Mouse (Mus musculus): ENCODE results near the gene Runx2. TPM values are rescaled to one million over a fixed set of nuclear protein-coding genes. Genes with fewer than 3 reads are reported as not detected.

The Runx2 gene
- polyA plus RNA-seq, 1 experiment from 2014 or later: 0.77 TPM

- ATAC-seq (ENCODE audit: insufficient number of reproducible peaks, low FRiP score): no peak
- Histone ChIP-seq H3K27me3 (replicated peaks) (no peaks in the 10 kb centered on the region), H3K9me3 (replicated peaks) (no peaks in the 10 kb centered on the region), H3K36me3 (no peaks in the 10 kb centered on the region), H3K9ac (no peak overlapping the region), H3K27ac (ENCODE audit: poor library complexity, severe bottlenecking) (no peak overlapping the region), H3K4me1 (replicated peaks) (no peaks in the 10 kb centered on the region), H3K4me2 (no peak overlapping the region), H3K4me3 (no peak overlapping the region)
- 63% methylated on average over 7 of the region's 7 CpGs for WGBS
Observed at GRCm38 (mm10) chr17:44560016-44560415, 254.6 kb downstream of the Runx2 start.

DNA sequence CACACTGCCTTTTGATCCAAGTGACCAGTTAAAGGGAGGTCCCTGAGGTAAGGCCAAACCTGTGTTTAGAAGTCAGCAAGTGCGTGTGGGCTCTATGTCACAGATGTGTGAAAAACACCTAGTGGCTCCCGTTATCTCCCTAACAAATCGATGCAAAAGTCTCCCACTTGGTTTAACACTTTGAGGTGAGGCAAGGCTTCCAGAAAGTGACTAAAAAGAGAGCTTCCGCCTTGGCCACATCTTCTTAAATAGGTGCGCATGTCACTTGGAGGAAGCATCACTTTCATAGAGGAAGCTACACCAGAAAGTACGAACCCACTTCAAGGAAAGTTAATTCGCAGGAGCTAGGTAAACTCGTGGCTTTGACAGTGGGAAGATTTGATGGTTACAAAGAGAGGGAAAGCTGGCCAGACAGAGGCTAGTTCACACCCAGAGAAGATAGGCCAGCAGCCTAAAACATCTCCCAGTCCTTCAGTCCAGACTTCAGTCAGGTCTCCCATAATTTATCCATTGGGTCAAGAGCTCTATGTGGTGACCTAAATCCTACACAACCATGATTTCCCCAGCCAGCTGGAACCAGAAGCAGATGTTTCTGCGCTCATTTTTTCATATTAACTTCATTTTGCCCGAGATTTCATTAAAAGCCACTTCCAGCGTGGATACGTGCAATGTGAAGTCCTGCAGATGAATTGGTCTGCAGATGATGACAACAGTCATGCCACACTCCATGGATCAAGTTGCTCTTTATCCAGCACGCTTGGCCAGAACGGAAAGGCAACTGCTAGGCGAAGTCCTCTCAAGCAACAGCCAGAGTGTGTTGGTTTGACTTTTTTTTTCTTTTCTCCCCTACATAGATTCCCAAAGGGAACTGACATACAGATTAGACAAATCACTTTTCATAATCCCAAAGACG, 257.1 kb downstream of the Runx2 start:
- Histone ChIP-seq H3K4me2 (no peak overlapping the region), H3K9ac (no peak overlapping the region), H3K4me3 (no peak overlapping the region), H3K27me3 (replicated peaks) (no peaks in the 10 kb centered on the region), H3K27ac (ENCODE audit: poor library complexity, severe bottlenecking) (no peak overlapping the region), H3K9me3 (replicated peaks) (no peaks in the 10 kb centered on the region), H3K36me3 (no peaks in the 10 kb centered on the region), H3K4me1 (replicated peaks) (no peaks in the 10 kb centered on the region)
- 70% methylated on average over 16 of the region's 16 CpGs for WGBS
- ATAC-seq (ENCODE audit: insufficient number of reproducible peaks, low FRiP score): no peak

- no peak overlapping the region for H3K9ac ChIP-seq
- no peaks in the 10 kb centered on the region for H3K27me3 ChIP-seq (replicated peaks)
- WGBS: 77% methylated on average over 4 of the region's 4 CpGs
- H3K27ac ChIP-seq (ENCODE audit: poor library complexity, severe bottlenecking): no peak overlapping the region
- H3K36me3 ChIP-seq: no peaks in the 10 kb centered on the region
- H3K4me2 ChIP-seq: no peak overlapping the region
- no peaks in the 10 kb centered on the region for H3K4me1 ChIP-seq (replicated peaks)
- ATAC-seq (ENCODE audit: insufficient number of reproducible peaks, low FRiP score): no peak
- no peaks in the 10 kb centered on the region for H3K9me3 ChIP-seq (replicated peaks)
- H3K4me3 ChIP-seq: no peak overlapping the region
Observed at GRCm38 (mm10) chr17:44554941-44555340, 259.7 kb downstream of the Runx2 start.

- 67% methylated on average over 2 of the region's 2 CpGs for WGBS
- H3K36me3 ChIP-seq: no peaks in the 10 kb centered on the region
- H3K9me3 ChIP-seq (replicated peaks): no peaks in the 10 kb centered on the region
- no peak overlapping the region for H3K4me2 ChIP-seq
- no peak overlapping the region for H3K4me3 ChIP-seq
- H3K4me1 ChIP-seq (replicated peaks): peaks cover 8% of the 10 kb centered on the region
- no peak for ATAC-seq (ENCODE audit: insufficient number of reproducible peaks, low FRiP score)
- H3K27me3 ChIP-seq (replicated peaks): peaks cover 26% of the 10 kb centered on the region
- no peak overlapping the region for H3K9ac ChIP-seq
- no peak overlapping the region for H3K27ac ChIP-seq (ENCODE audit: poor library complexity, severe bottlenecking)
Observed at GRCm38 (mm10) chr17:44549551-44549950, 265.0 kb downstream of the Runx2 start.

DNA sequence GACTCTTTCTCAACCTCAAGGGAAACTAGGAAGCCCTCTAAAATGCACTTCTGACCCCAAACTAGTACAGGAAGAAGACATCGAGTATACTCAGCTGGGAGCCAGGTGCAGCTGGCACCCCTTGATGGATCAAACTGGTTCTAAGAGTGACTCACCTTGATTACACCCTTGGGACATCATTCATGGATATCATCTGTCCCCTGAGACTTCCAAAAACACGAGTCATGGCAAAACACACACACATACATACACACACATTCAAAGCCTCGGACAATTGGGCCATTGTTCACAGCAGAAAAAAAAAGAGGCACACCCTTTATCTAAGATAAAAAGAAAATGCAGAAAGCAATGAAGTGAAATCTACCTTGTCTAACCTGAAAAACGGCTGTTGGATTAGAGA, 266.7 kb downstream of the Runx2 start:
- no peak overlapping the region for H3K27ac ChIP-seq (ENCODE audit: poor library complexity, severe bottlenecking)
- no peaks in the 10 kb centered on the region for H3K36me3 ChIP-seq
- H3K4me3 ChIP-seq: no peak overlapping the region
- H3K9me3 ChIP-seq (replicated peaks): no peaks in the 10 kb centered on the region
- WGBS: 61% methylated on average over 4 of the region's 4 CpGs
- H3K4me2 ChIP-seq: no peak overlapping the region
- H3K9ac ChIP-seq: no peak overlapping the region
- H3K4me1 ChIP-seq (replicated peaks): peaks cover 8% of the 10 kb centered on the region
- H3K27me3 ChIP-seq (replicated peaks): peaks cover 26% of the 10 kb centered on the region
- no peak for ATAC-seq (ENCODE audit: insufficient number of reproducible peaks, low FRiP score)

DNA sequence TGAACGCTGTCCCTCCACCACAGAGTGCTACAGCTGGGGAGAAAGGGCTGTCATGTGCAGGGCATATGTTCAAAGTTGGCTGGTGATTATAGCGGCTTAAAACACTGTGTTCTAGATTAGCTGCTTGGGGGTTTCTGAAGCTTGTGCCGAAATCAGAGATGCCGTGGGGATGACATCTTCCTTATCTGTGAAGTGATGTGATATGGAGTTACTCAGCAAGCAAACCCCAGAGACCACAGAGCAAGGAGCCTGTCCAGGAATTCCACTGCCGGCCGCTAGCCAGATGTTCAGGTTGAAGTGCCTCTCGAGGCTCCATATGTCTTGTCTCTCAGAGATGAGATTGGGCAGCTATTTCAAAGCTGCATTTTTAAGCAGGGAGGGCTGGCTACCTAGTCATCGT, 267.8 kb downstream of the Runx2 start:
- peaks cover 26% of the 10 kb centered on the region for H3K27me3 ChIP-seq (replicated peaks)
- no peak overlapping the region for H3K9ac ChIP-seq
- no peak overlapping the region for H3K27ac ChIP-seq (ENCODE audit: poor library complexity, severe bottlenecking)
- no peaks in the 10 kb centered on the region for H3K9me3 ChIP-seq (replicated peaks)
- no peak for ATAC-seq (ENCODE audit: insufficient number of reproducible peaks, low FRiP score)
- H3K4me1 ChIP-seq (replicated peaks): peaks cover 8% of the 10 kb centered on the region
- no peaks in the 10 kb centered on the region for H3K36me3 ChIP-seq
- no peak overlapping the region for H3K4me3 ChIP-seq
- no peak overlapping the region for H3K4me2 ChIP-seq
- 19% methylated on average over 8 of the region's 8 CpGs for WGBS

GRCm38 (mm10) chr17:44545141-44545813, 269.3 kb downstream of the Runx2 start:
- no peak for ATAC-seq (ENCODE audit: insufficient number of reproducible peaks, low FRiP score)
- 43% methylated on average over 14 of the region's 14 CpGs for WGBS
- peaks cover 11% of the 10 kb centered on the region for H3K4me1 ChIP-seq (replicated peaks)
- no peak overlapping the region for H3K9ac ChIP-seq
- H3K4me2 ChIP-seq: peak overlapping the region; percentile 18
- no peak overlapping the region for H3K27ac ChIP-seq (ENCODE audit: poor library complexity, severe bottlenecking)
- no peaks in the 10 kb centered on the region for H3K36me3 ChIP-seq
- no peaks in the 10 kb centered on the region for H3K9me3 ChIP-seq (replicated peaks)
- H3K27me3 ChIP-seq (replicated peaks): peaks cover 28% of the 10 kb centered on the region
- no peak overlapping the region for H3K4me3 ChIP-seq

GRCm38 (mm10) chr17:44542706-44543105, 271.9 kb downstream of the Runx2 start:
- no peak overlapping the region for H3K4me3 ChIP-seq
- no peak overlapping the region for H3K27ac ChIP-seq (ENCODE audit: poor library complexity, severe bottlenecking)
- peaks cover 31% of the 10 kb centered on the region for H3K27me3 ChIP-seq (replicated peaks)
- H3K4me2 ChIP-seq: no peak overlapping the region
- H3K9me3 ChIP-seq (replicated peaks): no peaks in the 10 kb centered on the region
- H3K4me1 ChIP-seq (replicated peaks): peaks cover 11% of the 10 kb centered on the region
- 76% methylated on average over 3 of the region's 3 CpGs for WGBS
- H3K9ac ChIP-seq: no peak overlapping the region
- H3K36me3 ChIP-seq: no peaks in the 10 kb centered on the region
- no peak for ATAC-seq (ENCODE audit: insufficient number of reproducible peaks, low FRiP score)

GRCm38 (mm10) chr17:44540699-44541098, 273.9 kb downstream of the Runx2 start:
- H3K27me3 ChIP-seq (replicated peaks): peaks cover 15% of the 10 kb centered on the region; the same call in 1 of the 2 replicates
- H3K27ac ChIP-seq (ENCODE audit: poor library complexity, severe bottlenecking): no peak overlapping the region
- H3K36me3 ChIP-seq: no peaks in the 10 kb centered on the region
- no peak for ATAC-seq (ENCODE audit: insufficient number of reproducible peaks, low FRiP score)
- no peak overlapping the region for H3K9ac ChIP-seq
- H3K9me3 ChIP-seq (replicated peaks): no peaks in the 10 kb centered on the region
- H3K4me2 ChIP-seq: no peak overlapping the region
- 21% methylated on average over 5 of the region's 5 CpGs for WGBS
- no peak overlapping the region for H3K4me3 ChIP-seq
- H3K4me1 ChIP-seq (replicated peaks): 0 out of 2 replicates have a peak, but pooled peaks cover 6% of the 10 kb centered on the region

- Histone ChIP-seq H3K27ac (ENCODE audit: poor library complexity, severe bottlenecking) (no peak overlapping the region), H3K36me3 (no peaks in the 10 kb centered on the region), H3K27me3 (replicated peaks) (peaks cover 15% of the 10 kb centered on the region; the same call in 1 of the 2 replicates), H3K4me3 (no peak overlapping the region), H3K9me3 (replicated peaks) (no peaks in the 10 kb centered on the region), H3K4me1 (replicated peaks) (0 out of 2 replicates have a peak, but pooled peaks cover 3% of the 10 kb centered on the region), H3K4me2 (no peak overlapping the region), H3K9ac (no peak overlapping the region)
- WGBS: 66% methylated on average over 11 of the region's 11 CpGs
- ATAC-seq (ENCODE audit: insufficient number of reproducible peaks, low FRiP score): no peak
Observed at GRCm38 (mm10) chr17:44538921-44539320, 275.7 kb downstream of the Runx2 start.

- Histone ChIP-seq H3K9ac (no peak overlapping the region), H3K27me3 (replicated peaks) (no peaks in the 10 kb centered on the region), H3K27ac (ENCODE audit: poor library complexity, severe bottlenecking) (no peak overlapping the region), H3K4me1 (replicated peaks) (no peaks in the 10 kb centered on the region), H3K9me3 (replicated peaks) (no peaks in the 10 kb centered on the region), H3K36me3 (no peaks in the 10 kb centered on the region), H3K4me3 (no peak overlapping the region), H3K4me2 (no peak overlapping the region)
- WGBS: 72% methylated on average over 6 of the region's 6 CpGs
- ATAC-seq (ENCODE audit: insufficient number of reproducible peaks, low FRiP score): no peak
Observed at GRCm38 (mm10) chr17:44530000-44530399, 284.6 kb downstream of the Runx2 start.
